Mouse (Mus musculus): Measurements from ENCODE around the gene Tmem200a. TPM values are rescaled to one million over a fixed set of nuclear protein-coding genes. Genes with fewer than 3 reads are reported as not detected.

The Tmem200a gene
- polyA plus RNA-seq, 1 experiment from 2014 or later: 13.7 TPM

DNA sequence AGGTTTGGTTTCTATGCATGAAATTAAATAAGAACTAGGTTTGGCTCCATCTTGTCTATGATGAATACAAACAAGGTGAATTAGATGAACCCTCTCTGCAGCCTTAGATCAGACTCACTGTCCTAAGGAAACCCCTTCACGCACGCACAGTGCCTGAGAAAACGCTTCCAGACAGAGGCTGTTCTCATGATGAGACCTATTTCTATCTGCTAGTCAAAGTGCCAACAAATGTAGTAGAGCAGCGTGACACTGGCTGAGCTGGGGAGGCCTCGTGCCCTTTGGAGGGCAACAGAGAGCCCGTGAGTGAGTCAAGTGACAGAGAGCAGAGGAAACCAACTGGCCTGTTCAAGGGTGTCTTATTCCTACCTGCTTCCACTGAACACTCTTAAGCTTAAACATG lies 73.4 kb downstream of the Tmem200a start:
- Histone ChIP-seq H3K4me3 (ENCODE audit: low read depth, low read length) (no peak overlapping the region), H3K9ac (ENCODE audit: low read length) (no peak overlapping the region), H3K4me1 (replicated peaks; ENCODE audit: control insufficient read depth, insufficient read depth, low read length) (no peaks in the 10 kb centered on the region), H3K27ac (ENCODE audit: low read depth, low read length) (no peak overlapping the region), H3K9me3 (ENCODE audit: control insufficient read depth, low read length) (no peaks in the 10 kb centered on the region), H3K27me3 (ENCODE audit: control insufficient read depth, insufficient read depth, low read length) (no peaks in the 10 kb centered on the region), H3K4me2 (ENCODE audit: low read depth, low read length, severe bottlenecking) (no peak overlapping the region), H3K36me3 (ENCODE audit: control insufficient read depth, insufficient read depth, low read length) (no peaks in the 10 kb centered on the region)
- ATAC-seq (replicated peaks; ENCODE audit: low FRiP score) (no peak), DNase-seq (ENCODE audit: low spot score) (no peak)
- WGBS: 92% methylated on average over 6 of the region's 6 CpGs

DNA sequence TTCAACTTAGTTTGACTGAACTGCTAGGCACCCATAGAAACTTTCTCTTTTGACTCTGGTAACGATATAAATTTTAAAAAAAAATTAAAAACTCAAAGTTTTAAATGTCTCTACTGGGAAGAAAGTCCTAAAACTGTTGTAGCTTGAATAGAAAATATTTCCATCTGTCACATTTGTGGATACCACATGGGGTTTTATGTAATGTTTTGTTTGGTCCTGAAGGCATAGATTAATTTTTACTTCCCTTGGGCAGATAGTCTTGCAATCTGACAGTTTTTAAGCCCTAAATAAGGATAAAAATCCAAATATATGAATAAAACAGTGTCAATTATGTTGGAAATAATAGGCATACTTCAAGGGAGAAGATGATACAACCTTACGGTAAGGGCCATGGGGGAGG lies 78.0 kb downstream of the Tmem200a start:
- ATAC-seq (replicated peaks; ENCODE audit: low FRiP score) (no peak), DNase-seq (ENCODE audit: low spot score) (no peak)
- Histone ChIP-seq H3K4me2 (ENCODE audit: low read depth, low read length, severe bottlenecking) (no peak overlapping the region), H3K36me3 (ENCODE audit: control insufficient read depth, insufficient read depth, low read length) (no peaks in the 10 kb centered on the region), H3K27ac (ENCODE audit: low read depth, low read length) (no peak overlapping the region), H3K27me3 (ENCODE audit: control insufficient read depth, insufficient read depth, low read length) (no peaks in the 10 kb centered on the region), H3K9ac (ENCODE audit: low read length) (no peak overlapping the region), H3K4me1 (replicated peaks; ENCODE audit: control insufficient read depth, insufficient read depth, low read length) (no peaks in the 10 kb centered on the region), H3K4me3 (ENCODE audit: low read depth, low read length) (no peak overlapping the region), H3K9me3 (ENCODE audit: control insufficient read depth, low read length) (no peaks in the 10 kb centered on the region)
- 94% methylated on average over 2 of the region's 2 CpGs for WGBS

DNA sequence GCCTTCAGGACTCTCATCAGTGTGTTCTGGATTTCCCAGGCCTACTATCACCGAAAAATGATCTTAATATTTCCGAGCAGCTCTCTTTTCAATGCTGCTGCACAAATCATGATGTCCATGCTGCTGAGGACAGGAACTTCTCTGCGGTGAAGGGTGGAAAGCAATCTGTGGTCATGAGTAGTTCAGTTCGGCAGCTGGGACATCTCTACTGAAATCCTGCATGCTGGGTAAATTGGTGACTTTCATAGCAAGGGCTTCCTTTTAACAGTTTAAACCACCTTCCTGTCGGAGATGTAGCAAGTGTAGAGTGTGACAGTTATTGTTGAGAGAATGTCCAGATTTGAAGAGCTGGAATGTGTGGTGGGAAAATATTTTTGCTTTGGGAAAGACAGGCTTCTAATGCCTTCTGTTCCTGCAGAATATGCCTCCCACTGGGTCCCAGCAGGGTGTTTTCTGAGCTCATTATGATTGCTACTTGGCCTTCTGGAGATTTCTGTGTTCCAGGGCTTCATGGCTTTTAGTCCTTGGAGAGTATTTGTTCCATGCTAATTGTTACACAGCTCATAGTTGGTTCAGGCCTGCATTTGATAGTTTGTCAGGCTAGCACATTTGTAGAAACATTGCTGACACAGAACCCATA lies 79.4 kb downstream of the Tmem200a start:
- Histone ChIP-seq H3K9me3 (ENCODE audit: control insufficient read depth, low read length) (no peaks in the 10 kb centered on the region), H3K36me3 (ENCODE audit: control insufficient read depth, insufficient read depth, low read length) (no peaks in the 10 kb centered on the region), H3K27me3 (ENCODE audit: control insufficient read depth, insufficient read depth, low read length) (no peaks in the 10 kb centered on the region), H3K4me1 (replicated peaks; ENCODE audit: control insufficient read depth, insufficient read depth, low read length) (no peaks in the 10 kb centered on the region), H3K27ac (ENCODE audit: low read depth, low read length) (no peak overlapping the region), H3K9ac (ENCODE audit: low read length) (no peak overlapping the region), H3K4me2 (ENCODE audit: low read depth, low read length, severe bottlenecking) (no peak overlapping the region), H3K4me3 (ENCODE audit: low read depth, low read length) (no peak overlapping the region)
- no peak for DNase-seq (ENCODE audit: low spot score)
- ATAC-seq (replicated peaks; ENCODE audit: low FRiP score): no peak
- 83% methylated on average over 5 of the region's 5 CpGs for WGBS

DNA sequence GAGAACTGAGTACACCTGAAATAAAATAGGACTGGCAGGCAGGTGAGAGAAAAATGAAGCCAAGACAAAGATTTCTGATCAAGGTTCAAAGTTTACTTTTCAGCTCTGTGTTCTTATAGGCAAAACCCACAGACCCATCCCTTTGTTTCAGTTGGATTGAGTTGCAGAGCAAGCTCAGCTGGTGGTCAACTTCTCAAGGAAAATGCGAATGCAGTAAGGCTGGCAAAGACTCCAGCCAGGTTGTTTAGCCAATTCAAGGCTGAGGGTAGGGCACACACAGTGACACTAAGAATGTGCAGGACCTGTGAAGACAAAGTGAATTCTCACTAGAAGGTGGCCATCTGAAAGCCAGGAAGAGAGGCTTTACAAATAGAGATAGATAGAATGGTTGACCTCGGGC lies 94.8 kb downstream of the Tmem200a start:
- no peak for ATAC-seq (replicated peaks; ENCODE audit: low FRiP score)
- H3K9ac ChIP-seq (ENCODE audit: low read length): no peak overlapping the region
- H3K4me1 ChIP-seq (replicated peaks; ENCODE audit: control insufficient read depth, insufficient read depth, low read length): no peaks in the 10 kb centered on the region
- 62% methylated on average over 2 of the region's 2 CpGs for WGBS
- no peaks in the 10 kb centered on the region for H3K9me3 ChIP-seq (ENCODE audit: control insufficient read depth, low read length)
- no peak overlapping the region for H3K4me2 ChIP-seq (ENCODE audit: low read depth, low read length, severe bottlenecking)
- H3K27me3 ChIP-seq (ENCODE audit: control insufficient read depth, insufficient read depth, low read length): no peaks in the 10 kb centered on the region
- DNase-seq (ENCODE audit: low spot score): no peak
- no peaks in the 10 kb centered on the region for H3K36me3 ChIP-seq (ENCODE audit: control insufficient read depth, insufficient read depth, low read length)
- no peak overlapping the region for H3K27ac ChIP-seq (ENCODE audit: low read depth, low read length)
- H3K4me3 ChIP-seq (ENCODE audit: low read depth, low read length): no peak overlapping the region

DNA sequence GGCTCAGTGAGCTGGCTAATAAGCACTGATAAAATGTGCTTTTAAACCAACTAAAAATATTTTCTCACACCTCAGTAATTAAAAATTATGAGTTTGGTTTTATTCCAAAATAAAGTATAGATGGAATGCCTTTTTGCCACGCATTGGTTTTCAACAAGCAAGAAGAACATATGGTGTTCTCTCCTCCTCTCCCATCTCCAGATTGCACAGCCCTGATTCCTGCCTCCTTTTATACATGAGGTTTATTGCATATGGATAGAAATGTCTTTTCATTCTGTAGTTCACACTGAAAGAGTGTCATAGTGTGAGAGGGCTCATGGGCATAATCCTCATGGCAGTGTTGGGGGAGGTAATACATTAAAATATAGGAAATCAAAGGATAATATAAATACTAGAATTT lies 96.2 kb downstream of the Tmem200a start:
- no peak for DNase-seq (ENCODE audit: low spot score)
- Histone ChIP-seq H3K27ac (ENCODE audit: low read depth, low read length) (no peak overlapping the region), H3K9me3 (ENCODE audit: control insufficient read depth, low read length) (no peaks in the 10 kb centered on the region), H3K27me3 (ENCODE audit: control insufficient read depth, insufficient read depth, low read length) (no peaks in the 10 kb centered on the region), H3K4me3 (ENCODE audit: low read depth, low read length) (no peak overlapping the region), H3K4me1 (replicated peaks; ENCODE audit: control insufficient read depth, insufficient read depth, low read length) (no peaks in the 10 kb centered on the region), H3K9ac (ENCODE audit: low read length) (no peak overlapping the region), H3K36me3 (ENCODE audit: control insufficient read depth, insufficient read depth, low read length) (no peaks in the 10 kb centered on the region), H3K4me2 (ENCODE audit: low read depth, low read length, severe bottlenecking) (no peak overlapping the region)
- ATAC-seq (replicated peaks; ENCODE audit: low FRiP score): no peak
- WGBS: 82% methylated on average over 1 of the region's 1 CpGs

DNA sequence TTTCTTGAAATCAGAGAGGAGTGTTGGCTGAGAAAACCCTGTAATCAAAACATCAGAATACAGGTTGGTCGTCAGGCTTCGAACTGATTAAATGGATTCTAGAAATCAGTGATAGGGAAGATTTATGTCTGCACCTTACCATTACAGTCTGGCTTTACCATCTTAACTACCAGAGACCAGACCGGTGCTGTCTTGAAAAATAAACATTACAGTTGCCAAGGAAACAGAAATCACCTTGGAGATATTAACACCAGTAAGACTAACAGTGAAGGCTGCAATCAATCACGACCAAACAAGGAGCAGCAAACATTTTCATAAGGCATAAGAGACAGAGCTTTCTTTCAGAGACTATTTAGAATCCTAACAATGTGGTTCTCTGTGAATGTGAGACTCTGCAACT lies 116.0 kb downstream of the Tmem200a start:
- H3K36me3 ChIP-seq (ENCODE audit: control insufficient read depth, insufficient read depth, low read length): no peaks in the 10 kb centered on the region
- DNase-seq (ENCODE audit: low spot score) (no peak), ATAC-seq (replicated peaks; ENCODE audit: low FRiP score) (no peak)
- no peaks in the 10 kb centered on the region for H3K9me3 ChIP-seq (ENCODE audit: control insufficient read depth, low read length)
- H3K4me1 ChIP-seq (replicated peaks; ENCODE audit: control insufficient read depth, insufficient read depth, low read length): no peaks in the 10 kb centered on the region
- WGBS: 76% methylated on average over 4 of the region's 4 CpGs
- no peak overlapping the region for H3K4me3 ChIP-seq (ENCODE audit: low read depth, low read length)
- H3K9ac ChIP-seq (ENCODE audit: low read length): no peak overlapping the region
- no peaks in the 10 kb centered on the region for H3K27me3 ChIP-seq (ENCODE audit: control insufficient read depth, insufficient read depth, low read length)
- no peak overlapping the region for H3K27ac ChIP-seq (ENCODE audit: low read depth, low read length)
- H3K4me2 ChIP-seq (ENCODE audit: low read depth, low read length, severe bottlenecking): no peak overlapping the region

DNA sequence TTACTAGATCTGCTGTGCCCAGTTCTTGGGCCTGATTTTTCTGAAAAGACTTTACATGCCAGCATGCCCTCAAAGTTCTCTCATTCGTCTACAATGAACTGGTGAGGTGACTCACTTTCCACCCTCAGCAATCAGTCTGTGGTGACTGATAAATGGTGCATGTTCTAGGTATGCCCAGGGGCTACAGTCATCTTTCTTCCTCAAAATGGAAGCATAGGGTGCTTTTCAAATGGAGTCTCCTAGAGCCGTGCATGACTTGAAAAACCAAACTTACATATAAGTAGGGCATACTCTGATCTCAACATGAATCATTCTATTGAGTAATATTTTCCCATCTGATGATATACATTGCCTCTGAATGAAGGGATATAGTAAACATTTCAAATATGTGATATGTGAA lies 117.8 kb downstream of the Tmem200a start:
- Histone ChIP-seq H3K9ac (ENCODE audit: low read length) (no peak overlapping the region), H3K4me1 (replicated peaks; ENCODE audit: control insufficient read depth, insufficient read depth, low read length) (no peaks in the 10 kb centered on the region), H3K27ac (ENCODE audit: low read depth, low read length) (no peak overlapping the region), H3K27me3 (ENCODE audit: control insufficient read depth, insufficient read depth, low read length) (peaks cover 4% of the 10 kb centered on the region; the same call in 1 of the 2 replicates), H3K36me3 (ENCODE audit: control insufficient read depth, insufficient read depth, low read length) (no peaks in the 10 kb centered on the region), H3K4me2 (ENCODE audit: low read depth, low read length, severe bottlenecking) (no peak overlapping the region), H3K4me3 (ENCODE audit: low read depth, low read length) (no peak overlapping the region), H3K9me3 (ENCODE audit: control insufficient read depth, low read length) (no peaks in the 10 kb centered on the region)
- no peak for DNase-seq (ENCODE audit: low spot score)
- no peak for ATAC-seq (replicated peaks; ENCODE audit: low FRiP score)
- 86% methylated on average over 2 of the region's 2 CpGs for WGBS

DNA sequence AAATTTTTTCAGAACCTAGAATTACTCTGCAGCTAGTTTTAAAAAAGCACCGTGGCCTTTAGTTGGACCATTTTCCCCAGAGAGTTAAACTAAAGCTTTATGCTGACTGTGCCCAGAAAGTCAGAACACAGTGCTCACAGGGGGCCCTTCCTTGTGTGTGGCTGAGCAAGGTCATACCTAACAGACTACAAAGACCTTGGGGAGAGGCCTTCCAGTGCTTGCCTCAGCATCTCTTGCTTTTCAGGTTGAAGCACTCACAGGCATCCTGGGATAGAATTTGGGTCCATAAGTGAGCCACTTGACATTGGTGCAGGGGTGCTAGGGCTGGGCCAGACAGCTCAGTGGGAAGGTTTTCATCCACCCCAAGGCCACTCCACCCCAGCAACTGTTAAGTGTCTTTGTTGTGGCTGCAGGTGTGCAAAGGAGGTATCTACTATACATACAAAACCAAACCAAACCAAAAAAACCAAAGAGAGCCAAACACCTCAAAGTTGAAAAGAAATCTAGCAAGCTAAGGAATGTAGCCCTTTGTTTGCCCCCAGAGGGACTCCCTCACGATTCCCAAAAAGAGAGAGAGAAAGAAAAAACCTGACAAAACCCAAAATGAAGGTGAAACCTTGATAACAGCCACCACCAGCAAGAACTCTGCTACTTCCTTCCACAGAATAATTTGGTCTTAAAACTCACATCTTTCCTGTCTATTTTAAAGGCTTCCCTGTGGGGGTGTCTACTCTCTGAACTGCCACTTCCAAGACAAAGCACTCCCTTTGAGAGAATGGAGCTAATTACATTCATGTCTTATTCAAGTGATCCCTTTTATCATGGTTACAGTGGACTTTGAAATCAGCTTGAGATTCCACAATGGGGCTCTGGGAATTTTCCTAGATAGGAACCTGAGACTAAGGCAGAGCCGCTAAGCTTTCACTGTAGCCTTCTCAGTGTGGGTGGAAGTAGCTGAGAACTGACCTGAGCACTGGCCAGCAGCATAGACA lies 119.8 kb downstream of the Tmem200a start:
- Histone ChIP-seq H3K27me3 (ENCODE audit: control insufficient read depth, insufficient read depth, low read length) (peaks cover 4% of the 10 kb centered on the region; the same call in 1 of the 2 replicates), H3K9ac (ENCODE audit: low read length) (no peak overlapping the region), H3K36me3 (ENCODE audit: control insufficient read depth, insufficient read depth, low read length) (no peaks in the 10 kb centered on the region), H3K27ac (ENCODE audit: low read depth, low read length) (no peak overlapping the region), H3K4me2 (ENCODE audit: low read depth, low read length, severe bottlenecking) (no peak overlapping the region), H3K4me3 (ENCODE audit: low read depth, low read length) (no peak overlapping the region), H3K9me3 (ENCODE audit: control insufficient read depth, low read length) (no peaks in the 10 kb centered on the region), H3K4me1 (replicated peaks; ENCODE audit: control insufficient read depth, insufficient read depth, low read length) (no peaks in the 10 kb centered on the region)
- DNase-seq (ENCODE audit: low spot score) (no peak), ATAC-seq (replicated peaks; ENCODE audit: low FRiP score) (no peak)
- WGBS: 41% methylated on average over 3 of the region's 3 CpGs

Data from forebrain, embryonic 11.5 days (tissue).